Mouse (Mus musculus): ENCODE results near the gene Esd. TPM values are rescaled to one million over a fixed set of nuclear protein-coding genes. Genes with fewer than 3 reads are reported as not detected.

The Esd gene
- polyA plus RNA-seq, 1 experiment, result 509 TPM

DNA sequence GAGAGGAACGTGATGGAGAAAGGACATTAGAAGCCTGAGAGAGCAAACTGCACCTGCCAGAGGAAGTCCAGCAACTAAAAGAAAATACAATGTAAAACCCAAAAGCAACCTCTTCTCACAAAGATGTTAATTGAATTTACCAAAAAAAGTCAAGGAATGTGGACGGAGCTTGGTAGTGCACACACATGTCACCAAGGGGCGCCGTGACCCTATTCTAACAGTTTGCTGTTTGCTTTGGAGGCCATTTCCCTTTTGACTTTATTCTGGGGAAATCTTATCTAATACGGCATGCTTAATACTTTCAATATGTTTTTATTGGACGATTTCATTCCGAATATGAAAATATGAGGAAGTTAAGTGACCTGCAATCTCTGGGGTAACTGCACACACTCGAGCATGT lies 56.7 kb downstream of the Esd start:
- TF ChIP-seq POLR2A (IDR thresholded peaks at IDR 0.05; ENCODE audit: low read depth, low read length), result no peak
- TF ChIP-seq CTCF (IDR thresholded peaks at IDR 0.05; ENCODE audit: borderline replicate concordance, insufficient read depth, low read length), result peak; percentile 45; the same call in 1 of the 2 replicates
- no peak overlapping the region for H3K27ac ChIP-seq (ENCODE audit: insufficient read depth, low read length)
- H3K4me1 ChIP-seq (ENCODE audit: control insufficient read depth, insufficient read depth, low read length), result peaks cover 9% of the 10 kb centered on the region; the same call in 1 of the 2 replicates
- no peak overlapping the region for H3K4me3 ChIP-seq (ENCODE audit: insufficient read depth, low read length)

- TF ChIP-seq CTCF (IDR thresholded peaks at IDR 0.05; ENCODE audit: borderline replicate concordance, insufficient read depth, low read length) (no peak), POLR2A (IDR thresholded peaks at IDR 0.05; ENCODE audit: low read depth, low read length) (no peak)
- H3K4me1 ChIP-seq (ENCODE audit: control insufficient read depth, insufficient read depth, low read length), result peaks cover 9% of the 10 kb centered on the region; the same call in 1 of the 2 replicates
- no peak overlapping the region for H3K27ac ChIP-seq (ENCODE audit: insufficient read depth, low read length)
- no peak overlapping the region for H3K4me3 ChIP-seq (ENCODE audit: insufficient read depth, low read length)
These were observed 58.4 kb downstream of the Esd start for GRCm38 (mm10) chr14:74790535-74790934.

DNA sequence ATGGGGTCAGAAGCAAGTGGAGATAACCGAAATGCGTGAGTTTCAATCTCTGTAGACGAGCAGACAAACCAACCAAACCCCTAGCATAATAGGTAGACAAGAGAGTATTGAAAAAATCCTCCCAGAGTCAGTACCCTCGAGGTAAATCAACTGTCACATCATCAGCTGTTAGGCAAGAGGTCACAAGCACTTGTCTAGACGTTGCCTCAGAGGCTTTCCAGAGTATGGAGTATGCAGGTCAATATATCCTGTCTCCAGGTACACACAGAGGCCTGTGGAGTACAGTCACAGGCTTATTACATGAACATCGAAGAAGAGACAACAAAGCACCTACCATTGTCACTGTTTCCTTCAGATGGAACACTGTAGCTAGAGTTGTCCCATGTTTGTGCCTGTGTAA lies 60.7 kb downstream of the Esd start:
- H3K27ac ChIP-seq (ENCODE audit: insufficient read depth, low read length), result no peak overlapping the region
- peaks cover 5% of the 10 kb centered on the region; the same call in 1 of the 2 replicates for H3K4me1 ChIP-seq (ENCODE audit: control insufficient read depth, insufficient read depth, low read length)
- H3K4me3 ChIP-seq (ENCODE audit: insufficient read depth, low read length), result no peak overlapping the region
- TF ChIP-seq CTCF (IDR thresholded peaks at IDR 0.05; ENCODE audit: borderline replicate concordance, insufficient read depth, low read length) (no peak), POLR2A (IDR thresholded peaks at IDR 0.05; ENCODE audit: low read depth, low read length) (no peak)

GRCm38 (mm10) chr14:74794931-74795330 lies 62.8 kb downstream of the Esd start:
- Histone ChIP-seq H3K4me3 (ENCODE audit: insufficient read depth, low read length) (no peak overlapping the region), H3K27ac (ENCODE audit: insufficient read depth, low read length) (no peak overlapping the region), H3K4me1 (ENCODE audit: control insufficient read depth, insufficient read depth, low read length) (no peaks in the 10 kb centered on the region)
- no peak for TF ChIP-seq CTCF (IDR thresholded peaks at IDR 0.05; ENCODE audit: borderline replicate concordance, insufficient read depth, low read length)
- no peak for TF ChIP-seq POLR2A (IDR thresholded peaks at IDR 0.05; ENCODE audit: low read depth, low read length)

GRCm38 (mm10) chr14:74797386-74798062 lies 65.4 kb downstream of the Esd start:
- no peak overlapping the region for H3K27ac ChIP-seq (ENCODE audit: insufficient read depth, low read length)
- TF ChIP-seq POLR2A (IDR thresholded peaks at IDR 0.05; ENCODE audit: low read depth, low read length), result no peak
- no peak for TF ChIP-seq CTCF (IDR thresholded peaks at IDR 0.05; ENCODE audit: borderline replicate concordance, insufficient read depth, low read length)
- no peaks in the 10 kb centered on the region for H3K4me1 ChIP-seq (ENCODE audit: control insufficient read depth, insufficient read depth, low read length)
- H3K4me3 ChIP-seq (ENCODE audit: insufficient read depth, low read length), result no peak overlapping the region

DNA sequence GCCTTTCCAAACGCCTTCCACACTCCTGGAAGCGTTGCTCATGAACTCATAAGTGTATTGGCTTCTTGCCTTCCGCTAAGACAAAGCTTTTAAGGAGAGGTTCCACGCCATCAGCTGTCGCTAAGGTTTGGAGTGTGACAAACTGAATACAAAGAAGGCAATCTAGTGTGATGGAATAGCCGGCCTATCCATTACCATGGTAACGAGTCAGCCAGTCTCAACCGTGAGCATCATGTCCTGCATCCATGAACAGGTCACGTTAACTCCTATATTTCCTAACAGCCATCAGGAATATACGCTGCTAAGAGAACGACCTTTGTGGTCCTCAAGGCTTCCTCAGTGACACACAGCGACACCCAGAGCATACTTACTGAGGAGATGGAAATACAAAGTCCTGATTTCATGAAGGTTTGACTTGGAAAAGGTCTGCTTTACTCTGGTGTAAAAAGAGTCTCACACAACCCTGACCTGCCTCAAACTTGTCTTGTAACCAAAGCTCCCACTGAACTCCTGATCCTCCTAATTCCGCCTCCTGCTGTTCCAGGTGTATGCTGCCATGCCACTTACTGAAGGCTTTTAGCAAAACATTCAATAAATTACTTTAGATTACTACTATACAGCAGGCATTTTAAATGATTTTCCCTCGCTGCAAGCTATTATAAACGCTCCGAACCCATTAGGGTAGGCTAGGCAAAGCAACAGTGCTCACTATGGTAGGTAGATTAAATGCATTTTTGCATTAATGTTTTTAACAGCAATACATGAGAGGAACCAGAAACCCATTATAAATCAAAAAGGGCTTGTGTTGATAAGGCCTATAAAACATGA lies 66.2 kb downstream of the Esd start:
- no peaks in the 10 kb centered on the region for H3K4me1 ChIP-seq (ENCODE audit: control insufficient read depth, insufficient read depth, low read length)
- no peak overlapping the region for H3K27ac ChIP-seq (ENCODE audit: insufficient read depth, low read length)
- no peak overlapping the region for H3K4me3 ChIP-seq (ENCODE audit: insufficient read depth, low read length)
- TF ChIP-seq POLR2A (IDR thresholded peaks at IDR 0.05; ENCODE audit: low read depth, low read length) (no peak), CTCF (IDR thresholded peaks at IDR 0.05; ENCODE audit: borderline replicate concordance, insufficient read depth, low read length) (no peak)

Other genes starting within 250 kb of the Esd start
- 10.6 and 27.1 TPM in 2 replicates for gene Htr2a, start 91.5 kb upstream of the Esd start, polyA plus RNA-seq (2011; ENCODE audit: insufficient read length, low read depth, missing spikeins)
- 13.3 and 13.4 TPM in 2 replicates for gene Lrch1, start 215.6 kb downstream of the Esd start, polyA plus RNA-seq (2011; ENCODE audit: insufficient read length, low read depth, missing spikeins)

All from embryonic fibroblast, embryonic 13.5 days (primary cell).